Mouse (Mus musculus): ENCODE results near the gene Rab31. TPM values are rescaled to one million over a fixed set of nuclear protein-coding genes. Genes with fewer than 3 reads are reported as not detected.

The Rab31 gene
- 86.8 TPM for polyA plus RNA-seq (2014; fragmentation: Illumina TruSeq; extraction: RNeasy Lipid Tissue Mini Kit (QIAGEN cat#74804); ENCODE audit: low read depth, low replicate concordance)

DNA sequence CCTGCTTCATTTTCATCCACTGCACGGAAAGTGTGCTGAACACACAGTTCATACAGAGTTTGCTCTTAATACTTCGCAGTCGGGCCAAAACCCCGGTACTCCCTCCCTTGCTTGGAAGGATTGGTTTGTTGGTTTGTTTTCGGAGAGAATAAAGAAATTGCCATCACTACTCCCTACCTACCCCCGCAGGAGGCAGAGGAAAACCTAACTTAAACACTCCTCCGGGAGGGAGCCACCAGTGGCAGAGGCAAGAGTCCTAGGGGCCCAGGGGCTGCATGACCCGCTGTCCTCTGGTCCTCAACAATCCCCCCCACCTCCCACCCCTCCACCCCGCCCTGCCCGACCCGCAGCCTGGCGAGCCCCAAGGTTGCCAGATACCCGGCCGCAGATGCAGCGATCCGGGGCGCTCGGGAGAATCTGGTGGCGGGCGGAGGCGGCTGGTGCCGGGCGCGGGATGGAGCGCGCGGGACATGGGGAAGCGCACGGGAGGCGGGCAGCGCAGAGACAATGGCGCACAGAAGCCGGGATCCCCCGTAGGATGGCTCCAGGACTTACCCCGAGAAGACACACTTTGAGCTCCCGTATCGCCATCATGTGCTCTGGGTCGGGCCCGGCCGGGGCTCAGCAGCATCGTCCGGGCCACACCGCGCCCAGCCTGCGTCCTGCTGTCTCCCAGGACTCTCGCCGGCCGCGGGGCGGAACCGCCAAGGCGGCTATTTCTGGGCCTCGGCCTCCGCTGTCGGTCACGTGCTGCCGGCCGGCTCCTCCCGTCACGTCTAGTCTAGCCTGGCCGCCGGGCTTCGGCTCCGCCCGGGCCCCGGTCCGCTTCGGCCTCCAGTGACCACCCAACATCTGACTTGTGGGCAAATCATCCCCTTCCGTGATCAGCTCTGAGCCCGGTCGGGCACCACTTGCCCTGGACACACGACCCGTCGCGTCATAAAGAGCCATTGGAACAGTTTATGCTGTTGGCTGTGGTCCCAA is at the start of gene Rab31:
Gene Rab31 (minus strand): TSS at position 802 of the 984 bp plus-strand sequence.

DNA sequence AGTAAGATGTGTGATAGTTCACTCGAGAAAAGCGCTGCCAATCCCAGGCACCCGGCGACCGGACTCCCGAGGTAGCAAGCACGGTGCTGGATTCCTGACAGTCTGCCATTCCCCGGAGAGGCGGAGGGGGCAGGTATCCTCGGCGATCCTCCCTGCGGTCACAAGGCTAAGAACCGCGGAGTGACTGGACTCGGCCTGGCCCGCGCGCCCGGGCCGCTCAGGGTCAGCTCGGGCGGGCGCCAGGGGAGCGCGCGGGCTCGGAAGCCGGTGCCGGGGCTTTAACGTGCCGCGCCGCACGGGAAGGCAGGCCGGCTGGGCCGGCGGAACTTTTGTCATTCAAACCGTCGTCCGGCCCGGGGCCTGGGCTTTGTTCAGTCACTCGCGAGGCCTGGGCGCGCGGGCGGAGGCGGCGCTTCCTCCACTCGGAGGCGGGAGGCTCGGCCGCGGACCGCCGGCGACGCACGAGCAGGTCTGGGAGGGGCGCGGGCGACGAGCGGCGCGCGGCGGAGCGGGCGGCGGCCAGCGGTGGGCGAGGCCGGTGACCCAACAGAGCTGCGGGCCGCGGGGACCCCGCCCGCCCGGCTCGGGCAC is 10.1 kb upstream of the Rab31 start, which contains the start of gene Ppp4r1:
Gene Ppp4r1 (plus strand): TSS at position 23 of the 591 bp plus-strand sequence.

DNA sequence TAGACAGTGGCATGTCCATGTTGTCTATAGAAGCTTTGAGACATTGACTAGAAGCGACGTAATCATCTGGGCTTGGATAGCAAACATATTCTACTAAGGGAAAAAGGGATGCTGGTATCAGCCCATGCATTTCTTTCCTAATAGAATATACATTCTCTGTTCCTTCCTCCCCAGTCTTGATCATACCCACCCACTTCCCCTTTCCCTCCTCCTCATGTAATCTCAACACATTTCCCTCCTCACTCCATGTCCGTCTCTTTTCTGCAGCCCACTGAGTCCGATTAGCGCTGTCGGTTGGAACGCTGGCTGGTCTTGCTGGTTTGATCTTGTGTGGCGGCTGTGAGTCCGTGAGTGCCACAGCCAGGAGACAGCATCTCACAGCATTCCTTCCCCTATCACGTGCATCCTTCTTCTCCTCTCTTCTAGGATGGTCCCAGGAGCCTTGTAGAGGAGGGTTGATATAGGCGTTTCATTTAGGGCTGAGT is 130.8 kb downstream of the Rab31 start, which contains the start of gene Txndc2:
Gene Txndc2 (minus strand): TSS at position 435 of the 485 bp plus-strand sequence.

DNA sequence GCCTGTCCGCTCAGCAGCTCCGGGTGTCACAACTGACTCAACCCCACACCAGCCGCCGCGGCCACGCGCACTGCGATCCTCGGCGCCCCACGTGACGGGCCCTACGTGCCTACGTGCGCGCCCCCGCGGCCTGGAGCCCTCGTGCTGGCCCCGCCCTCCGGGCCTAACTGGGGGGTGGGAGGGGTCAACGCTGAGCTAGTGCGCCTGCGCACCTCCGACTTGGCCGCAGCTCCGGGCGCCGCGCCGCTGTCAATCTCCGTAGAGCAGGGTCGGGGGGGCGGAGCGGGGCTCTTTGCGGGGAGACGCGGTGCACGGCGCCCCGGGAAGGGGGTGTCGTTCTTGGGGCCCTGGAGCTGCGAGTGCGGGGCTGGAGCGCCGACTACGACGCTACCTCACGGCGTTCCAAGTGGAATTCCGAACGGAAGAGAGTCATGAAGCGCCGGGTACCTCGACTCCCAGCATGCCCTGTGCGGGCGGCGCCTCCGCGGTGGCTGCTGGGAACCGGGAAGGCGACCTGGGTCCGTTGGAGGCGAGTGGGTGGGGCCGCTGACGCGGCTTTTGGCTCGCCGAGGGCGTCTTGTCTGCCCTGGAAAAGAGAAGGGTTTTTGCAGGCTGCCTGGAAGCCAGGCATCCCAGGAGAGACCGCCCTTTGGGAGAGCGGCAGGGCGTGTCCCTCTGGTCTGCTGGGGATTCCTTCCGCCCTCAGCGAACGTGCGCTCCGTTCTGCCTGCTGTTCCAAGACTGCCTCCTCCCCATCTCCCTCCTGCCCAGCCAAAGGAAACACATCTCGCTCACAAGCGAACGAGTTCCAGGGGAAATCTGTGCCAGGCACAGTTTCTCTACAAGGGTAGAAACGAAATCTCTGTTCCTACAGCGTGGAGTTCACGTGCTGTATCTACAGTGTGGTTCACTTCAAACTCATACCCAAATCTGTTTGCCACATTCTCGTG is 158.8 kb downstream of the Rab31 start, which contains the start of gene Vapa:
Gene Vapa (minus strand): TSS at position 93 of the 950 bp plus-strand sequence.

Other genes with a start within 250 kb of the Rab31 start
- gene Tmem232, start 232.0 kb downstream of the Rab31 start, polyA plus RNA-seq (2014; fragmentation: Illumina TruSeq; extraction: RNeasy Lipid Tissue Mini Kit (QIAGEN cat#74804); ENCODE audit: low read depth, low replicate concordance) = not detected
- gene Vapa, start 159.2 kb downstream of the Rab31 start, polyA plus RNA-seq (2014; fragmentation: Illumina TruSeq; extraction: RNeasy Lipid Tissue Mini Kit (QIAGEN cat#74804); ENCODE audit: low read depth, low replicate concordance) = 426 TPM
- 24.9 TPM for gene Txndc2, start 130.6 kb downstream of the Rab31 start, polyA plus RNA-seq (2014; fragmentation: Illumina TruSeq; extraction: RNeasy Lipid Tissue Mini Kit (QIAGEN cat#74804); ENCODE audit: low read depth, low replicate concordance)
- gene Ppp4r1, start 9.8 kb upstream of the Rab31 start, polyA plus RNA-seq (2014; fragmentation: Illumina TruSeq; extraction: RNeasy Lipid Tissue Mini Kit (QIAGEN cat#74804); ENCODE audit: low read depth, low replicate concordance) = 36.5 TPM
- 63.6 TPM for gene Ralbp1, start 113.0 kb upstream of the Rab31 start, polyA plus RNA-seq (2014; fragmentation: Illumina TruSeq; extraction: RNeasy Lipid Tissue Mini Kit (QIAGEN cat#74804); ENCODE audit: low read depth, low replicate concordance)
- gene Twsg1, start 178.5 kb upstream of the Rab31 start, polyA plus RNA-seq (2014; fragmentation: Illumina TruSeq; extraction: RNeasy Lipid Tissue Mini Kit (QIAGEN cat#74804); ENCODE audit: low read depth, low replicate concordance) = 273 TPM

Data from adrenal gland, adult 10 weeks (tissue).